Mouse (Mus musculus) ES-E14 (cell line): ENCODE measurements around the gene H2-T23.
"Not testable (repeated sequence)": the region's sequence is repeated elsewhere in the genome, so short reads cannot be mapped to it uniquely, and the experiment has no call there.

Experiments
- MAFK ChIP-seq: IDR thresholded peaks from 2 replicates; pipeline ENCODE4 v1.6.1; 2014; ENCODE audit warnings: mild to moderate bottlenecking, low read depth, low read length, inconsistent platforms; ENCODE audit not compliant: insufficient read depth
- ZC3H11A ChIP-seq: IDR thresholded peaks from 2 replicates; pipeline ENCODE4 v1.6.1; 2012; ENCODE audit warnings: low read depth, mild to moderate bottlenecking, inconsistent platforms, low read length, borderline replicate concordance
- ZNF384 ChIP-seq: IDR thresholded peaks from 2 replicates; pipeline ENCODE4 v1.6.1; 2012; ENCODE audit warnings: low read depth, low read length, inconsistent platforms

DNA sequence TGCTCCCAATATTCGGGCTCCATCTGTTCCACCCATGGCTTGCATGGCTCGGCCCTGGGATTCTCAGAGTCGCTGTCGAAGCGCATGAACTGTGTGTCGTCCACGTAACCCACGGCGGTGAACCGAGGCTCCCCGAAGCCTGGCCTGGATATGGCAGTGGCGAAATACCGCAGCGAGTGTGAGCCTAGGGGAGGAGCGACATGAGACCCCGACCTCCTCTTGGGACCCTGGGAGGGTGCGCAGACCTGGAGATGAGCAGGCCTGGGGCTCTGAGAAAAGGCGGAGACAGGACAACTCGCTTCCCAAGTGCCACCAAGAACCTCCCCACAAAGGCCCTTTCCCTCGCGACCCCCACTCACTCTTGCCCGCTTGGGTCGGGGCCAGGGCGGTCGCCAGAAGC, 25.3 kb upstream of the H2-T23 start:
- not testable (repeated sequence) for TF ChIP-seq ZNF384, MAFK, ZC3H11A
